Mouse (Mus musculus) embryonic fibroblast, embryonic 13.5 days (primary cell): ENCODE measurements around the gene Clec2d. TPM values are rescaled to one million over a fixed set of nuclear protein-coding genes. Genes with fewer than 3 reads are reported as not detected.
A peak's percentile ranks its signal among the peaks of the same experiment; 100 is the strongest.

ENCODE experiments used
- H3K27ac ChIP-seq: 2 replicates; pipeline ENCODE4 v1.5.1; 2012; ENCODE audit warnings: low read length, control low read depth, inconsistent platforms; ENCODE audit not compliant: insufficient read depth
- H3K4me1 ChIP-seq: 2 replicates; pipeline ENCODE4 v1.6.1; 2011; ENCODE audit warnings: low read length; ENCODE audit not compliant: control insufficient read depth, insufficient read depth
- H3K4me3 ChIP-seq: 2 replicates; pipeline ENCODE4 v1.5.1; 2011; ENCODE audit warnings: mild to moderate bottlenecking, control low read depth, low read length; ENCODE audit not compliant: insufficient read depth
- CTCF ChIP-seq: IDR thresholded peaks from 2 replicates; pipeline ENCODE4 v1.5.1; 2011; ENCODE audit warnings: mild to moderate bottlenecking, control low read depth, low read length, moderate library complexity, borderline replicate concordance; ENCODE audit not compliant: insufficient read depth
- POLR2A ChIP-seq: IDR thresholded peaks from 2 replicates; pipeline ENCODE4 v1.6.1; 2011; ENCODE audit warnings: low read depth, mild to moderate bottlenecking, control low read depth, low read length, moderate library complexity
- polyA plus RNA-seq: library from polyadenylated mRNA; stranded (reverse); fragments of >200 nt; gene quantifications from 2 replicates; pipeline ENCODE4 v1.2.4, GENCODE M21; 2011; ENCODE audit warnings: low read depth; ENCODE audit not compliant: missing spikeins, insufficient read length

The Clec2d gene
- polyA plus RNA-seq = 45.1 and 55.3 TPM in 2 replicates

- H3K27ac ChIP-seq = peak within 1 kb of the TSS; percentile 98
- peak within 1 kb of the TSS; percentile 98 for H3K4me3 ChIP-seq
- H3K4me1 ChIP-seq = 0 out of 2 replicates have a peak, but pooled peaks cover 2% of the 10 kb centered on the region
- peak; percentile 98 for TF ChIP-seq POLR2A
- TF ChIP-seq CTCF = peak; percentile 45; the same call in 1 of the 2 replicates
Measured at GRCm38 (mm10) chr6:129180403-129181169, at the start of gene Clec2d. Clec2d (plus strand) TSS chr6:129180615.

DNA sequence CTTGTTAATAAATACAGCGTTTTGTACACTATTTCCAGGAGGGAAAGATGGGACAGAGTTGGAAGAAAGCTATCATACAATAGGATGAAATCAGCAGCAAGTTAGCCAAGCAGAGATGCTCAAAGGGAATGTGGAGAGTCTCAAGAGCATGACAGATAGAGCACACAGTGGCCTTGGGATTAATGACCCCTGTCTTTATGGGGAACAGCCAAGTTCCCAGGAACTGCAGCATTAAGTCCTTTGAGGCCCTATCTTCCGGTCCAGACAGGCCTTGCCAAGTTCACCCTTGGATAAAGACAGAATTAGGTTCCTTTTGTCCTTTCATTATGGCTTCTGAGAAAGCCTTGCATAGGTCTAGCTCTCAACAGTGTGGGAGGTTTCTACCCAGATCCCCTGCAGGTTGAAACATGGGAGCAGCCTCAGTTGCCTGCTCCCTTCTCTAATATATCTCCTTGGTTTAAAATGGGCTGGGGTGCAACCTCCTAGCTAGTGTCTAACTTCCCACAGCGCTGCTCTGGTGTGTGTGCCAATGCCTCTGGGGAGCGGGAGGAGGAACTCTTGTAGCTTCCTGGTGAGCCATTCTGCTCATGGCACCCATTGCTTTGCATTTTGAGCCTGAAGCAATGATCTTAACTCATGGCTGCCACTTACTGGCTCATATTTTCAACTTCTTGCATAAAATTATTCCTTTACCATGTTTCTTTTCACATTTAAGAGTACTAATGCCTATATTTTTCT, 47.6 kb upstream of the Clec2d start:
- Histone ChIP-seq H3K4me3 (no peak overlapping the region), H3K27ac (no peak overlapping the region), H3K4me1 (no peaks in the 10 kb centered on the region)
- TF ChIP-seq POLR2A (no peak), CTCF (no peak)

- no peak overlapping the region for H3K4me3 ChIP-seq
- no peak overlapping the region for H3K27ac ChIP-seq
- TF ChIP-seq POLR2A = no peak
- no peak for TF ChIP-seq CTCF
- H3K4me1 ChIP-seq = no peaks in the 10 kb centered on the region
Measured at GRCm38 (mm10) chr6:129146812-129147211, 33.6 kb upstream of the Clec2d start.

GRCm38 (mm10) chr6:129160103-129160502, 20.3 kb upstream of the Clec2d start:
- Histone ChIP-seq H3K27ac (no peak overlapping the region), H3K4me3 (no peak overlapping the region), H3K4me1 (no peaks in the 10 kb centered on the region)
- TF ChIP-seq CTCF (no peak), POLR2A (no peak)

GRCm38 (mm10) chr6:129161136-129161535, 19.3 kb upstream of the Clec2d start:
- TF ChIP-seq CTCF = no peak
- no peak for TF ChIP-seq POLR2A
- no peak overlapping the region for H3K4me3 ChIP-seq
- no peaks in the 10 kb centered on the region for H3K4me1 ChIP-seq
- no peak overlapping the region for H3K27ac ChIP-seq

GRCm38 (mm10) chr6:129161951-129162350, 18.5 kb upstream of the Clec2d start:
- H3K4me3 ChIP-seq = no peak overlapping the region
- no peak overlapping the region for H3K27ac ChIP-seq
- TF ChIP-seq CTCF (no peak), POLR2A (no peak)
- no peaks in the 10 kb centered on the region for H3K4me1 ChIP-seq

DNA sequence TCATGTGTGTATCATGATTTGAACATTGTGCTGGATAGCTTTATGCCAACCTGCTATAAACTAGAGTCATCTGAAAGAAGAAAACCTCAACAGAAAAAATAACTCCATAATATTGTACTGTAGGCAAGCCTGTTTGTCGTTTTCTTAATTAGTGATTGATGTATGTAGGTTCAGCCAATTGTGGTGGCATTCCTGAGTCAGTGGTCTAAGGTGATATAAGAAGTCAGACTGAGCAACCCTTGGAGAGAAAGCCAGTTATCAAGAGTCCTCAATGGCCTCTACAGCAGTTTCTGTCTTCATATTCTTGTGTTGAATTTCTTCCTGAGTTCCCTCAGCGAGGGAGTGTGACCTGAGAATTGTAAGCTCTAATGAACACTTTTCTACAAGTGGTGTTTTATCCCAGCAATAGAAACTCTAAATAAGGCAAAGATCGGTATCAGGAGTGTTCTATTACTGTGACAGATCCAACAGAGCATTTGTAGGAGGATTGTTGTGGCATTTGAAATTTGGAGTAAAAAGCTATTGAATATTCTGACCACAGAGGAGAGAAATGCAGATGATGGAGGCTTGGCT, 17.7 kb upstream of the Clec2d start:
- H3K4me1 ChIP-seq = no peaks in the 10 kb centered on the region
- H3K27ac ChIP-seq = no peak overlapping the region
- TF ChIP-seq POLR2A (no peak), CTCF (no peak)
- H3K4me3 ChIP-seq = no peak overlapping the region

DNA sequence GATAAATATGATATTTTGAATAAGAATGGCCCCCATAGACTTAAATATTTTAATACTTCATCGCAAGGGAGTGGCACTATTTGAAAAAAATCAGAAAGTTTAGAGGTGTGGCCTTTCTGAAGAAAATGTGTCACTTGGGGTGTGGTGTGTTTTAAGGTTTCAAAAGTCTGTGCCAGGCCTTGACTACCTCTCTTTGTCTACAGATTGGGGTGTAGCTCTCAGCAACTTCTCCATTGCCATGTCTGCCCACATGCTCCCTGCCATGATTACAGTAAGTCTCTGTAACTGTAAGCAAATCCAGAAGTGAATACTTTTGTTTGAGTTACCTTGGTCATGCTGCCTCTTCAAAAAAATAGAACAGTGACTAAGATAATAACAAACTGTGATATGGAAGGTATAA, 16.8 kb upstream of the Clec2d start:
- Histone ChIP-seq H3K27ac (no peak overlapping the region), H3K4me1 (no peaks in the 10 kb centered on the region), H3K4me3 (no peak overlapping the region)
- TF ChIP-seq POLR2A (no peak), CTCF (no peak)

DNA sequence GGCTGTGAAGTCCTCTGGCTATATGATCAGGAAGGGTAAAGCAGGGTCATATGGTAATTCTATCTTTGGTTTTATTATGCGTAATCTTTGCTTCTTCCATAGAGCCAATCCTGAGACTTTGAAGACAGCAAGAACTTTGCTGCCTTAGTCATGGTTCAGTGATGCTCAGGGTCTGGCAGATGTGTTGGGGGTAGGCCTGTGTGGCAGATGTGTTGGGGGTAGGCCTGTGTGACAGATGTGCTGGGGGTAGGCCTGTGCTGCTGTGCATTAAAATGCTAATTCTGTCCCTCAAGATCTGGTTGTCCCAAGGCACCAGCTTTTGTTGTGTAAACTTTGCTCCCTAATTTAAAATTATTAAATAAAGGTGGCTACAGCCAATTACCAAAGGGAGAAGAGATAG, 9.5 kb upstream of the Clec2d start:
- Histone ChIP-seq H3K4me3 (no peak overlapping the region), H3K27ac (no peak overlapping the region), H3K4me1 (no peaks in the 10 kb centered on the region)
- TF ChIP-seq POLR2A = no peak
- TF ChIP-seq CTCF = no peak
